Mouse (Mus musculus): ENCODE results near the gene Fli1. TPM values are rescaled to one million over a fixed set of nuclear protein-coding genes. Genes with fewer than 3 reads are reported as not detected.

Gene Fli1
- polyA plus RNA-seq, 1 experiment from 2014 or later, result 6.0 TPM

DNA sequence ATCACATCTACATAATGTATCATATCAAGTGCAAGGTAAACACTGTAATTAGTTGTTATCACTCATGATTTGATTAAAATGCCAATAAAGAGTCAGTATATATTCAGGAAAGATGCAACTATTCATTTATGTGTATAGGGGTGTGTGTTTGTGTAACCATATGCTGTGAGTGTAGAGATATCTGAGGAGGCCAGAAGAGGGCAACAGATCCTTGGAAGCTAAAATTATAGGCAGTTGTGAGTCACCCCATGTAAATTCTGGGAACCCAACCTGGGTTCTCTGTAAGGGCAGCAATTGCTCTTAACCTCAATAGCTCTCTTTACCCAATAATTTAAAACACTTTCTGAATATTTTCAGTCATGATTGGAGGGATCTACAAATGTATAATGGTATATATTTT, 122.0 kb downstream of the Fli1 start:
- Histone ChIP-seq H3K4me1 (ENCODE audit: control insufficient read depth, insufficient read depth, low read length) (0 out of 2 replicates have a peak, but pooled peaks cover 2% of the 10 kb centered on the region), H3K27ac (ENCODE audit: low read length) (no peak overlapping the region), H3K4me3 (ENCODE audit: low read depth, low read length) (no peak overlapping the region), H3K4me2 (ENCODE audit: low read length) (no peak overlapping the region), H3K9me3 (replicated peaks; ENCODE audit: control insufficient read depth, low read length, poor library complexity, severe bottlenecking) (no peaks in the 10 kb centered on the region), H3K36me3 (ENCODE audit: control insufficient read depth, insufficient read depth, low read length) (no peaks in the 10 kb centered on the region), H3K9ac (ENCODE audit: low read depth, low read length) (no peak overlapping the region), H3K27me3 (ENCODE audit: control insufficient read depth, insufficient read depth, low read depth, low read length) (no peaks in the 10 kb centered on the region)
- no peak for ATAC-seq

DNA sequence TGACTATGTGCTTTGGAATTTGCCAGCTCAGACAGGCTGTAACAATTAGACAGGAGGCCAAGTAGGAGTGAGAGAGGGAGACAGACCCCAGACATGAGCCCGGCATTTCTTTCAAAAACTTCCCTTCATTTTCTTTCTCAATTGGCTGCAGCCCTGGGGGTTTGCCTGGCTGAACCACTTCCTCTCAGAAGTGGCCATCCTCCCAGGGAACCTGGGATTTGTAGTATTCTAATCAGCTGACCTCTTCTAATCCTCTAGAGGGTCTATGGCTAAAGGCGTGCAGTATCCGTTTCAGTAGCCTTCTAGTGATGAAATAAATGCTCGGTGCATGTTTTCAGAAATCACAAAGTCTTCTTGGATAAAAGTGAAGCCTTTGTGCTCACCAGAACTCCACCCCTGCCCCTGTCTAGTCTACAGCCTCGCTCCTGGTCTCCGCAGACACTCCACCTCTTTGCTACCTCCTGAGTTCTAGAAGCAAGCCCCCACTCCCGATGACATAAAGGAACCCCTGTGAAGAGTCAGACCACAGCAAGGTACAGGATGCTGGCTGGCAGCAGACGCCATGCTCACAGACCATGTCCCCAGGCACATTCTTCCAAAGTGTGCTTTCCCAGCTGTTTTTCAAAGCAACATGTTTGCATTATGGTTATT, 125.1 kb downstream of the Fli1 start:
- H3K4me1 ChIP-seq (ENCODE audit: control insufficient read depth, insufficient read depth, low read length), result 0 out of 2 replicates have a peak, but pooled peaks cover 2% of the 10 kb centered on the region
- no peak overlapping the region for H3K4me2 ChIP-seq (ENCODE audit: low read length)
- WGBS, result 36% methylated on average over 8 of the region's 8 CpGs
- H3K36me3 ChIP-seq (ENCODE audit: control insufficient read depth, insufficient read depth, low read length), result no peaks in the 10 kb centered on the region
- H3K9me3 ChIP-seq (replicated peaks; ENCODE audit: control insufficient read depth, low read length, poor library complexity, severe bottlenecking), result no peaks in the 10 kb centered on the region
- H3K27me3 ChIP-seq (ENCODE audit: control insufficient read depth, insufficient read depth, low read depth, low read length), result no peaks in the 10 kb centered on the region
- ATAC-seq, result no peak
- H3K27ac ChIP-seq (ENCODE audit: low read length), result no peak overlapping the region
- H3K4me3 ChIP-seq (ENCODE audit: low read depth, low read length), result no peak overlapping the region
- no peak overlapping the region for H3K9ac ChIP-seq (ENCODE audit: low read depth, low read length)

DNA sequence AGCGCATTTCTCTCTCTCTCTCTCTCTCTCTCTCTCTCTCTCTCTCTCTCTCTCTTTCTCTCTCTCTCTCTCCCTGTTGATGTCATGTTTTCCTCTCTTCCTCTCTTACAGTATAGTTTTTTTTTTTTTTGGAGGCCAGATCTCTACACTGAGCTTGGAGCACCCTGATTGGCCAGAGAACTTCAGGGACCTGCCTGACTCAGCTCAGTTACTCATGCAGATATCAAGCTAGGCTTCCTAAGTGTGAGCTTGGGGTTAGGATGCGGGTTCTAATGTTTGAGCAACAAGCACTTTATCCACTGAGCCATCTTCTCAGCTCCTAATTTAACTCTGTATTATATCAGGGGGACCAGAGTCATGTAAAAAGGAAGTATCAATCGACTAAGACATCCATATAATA, 126.7 kb downstream of the Fli1 start:
- Histone ChIP-seq H3K4me2 (ENCODE audit: low read length) (no peak overlapping the region), H3K36me3 (ENCODE audit: control insufficient read depth, insufficient read depth, low read length) (no peaks in the 10 kb centered on the region), H3K4me1 (ENCODE audit: control insufficient read depth, insufficient read depth, low read length) (0 out of 2 replicates have a peak, but pooled peaks cover 2% of the 10 kb centered on the region), H3K9ac (ENCODE audit: low read depth, low read length) (no peak overlapping the region), H3K9me3 (replicated peaks; ENCODE audit: control insufficient read depth, low read length, poor library complexity, severe bottlenecking) (no peaks in the 10 kb centered on the region), H3K27me3 (ENCODE audit: control insufficient read depth, insufficient read depth, low read depth, low read length) (no peaks in the 10 kb centered on the region), H3K4me3 (ENCODE audit: low read depth, low read length) (no peak overlapping the region), H3K27ac (ENCODE audit: low read length) (no peak overlapping the region)
- no peak for ATAC-seq
- 91% methylated on average over 3 of the region's 3 CpGs for WGBS

GRCm38 (mm10) chr9:32414956-32415355, 127.7 kb downstream of the Fli1 start:
- no peaks in the 10 kb centered on the region for H3K9me3 ChIP-seq (replicated peaks; ENCODE audit: control insufficient read depth, low read length, poor library complexity, severe bottlenecking)
- H3K4me1 ChIP-seq (ENCODE audit: control insufficient read depth, insufficient read depth, low read length), result 0 out of 2 replicates have a peak, but pooled peaks cover 2% of the 10 kb centered on the region
- no peak overlapping the region for H3K4me3 ChIP-seq (ENCODE audit: low read depth, low read length)
- no peak for ATAC-seq
- H3K27ac ChIP-seq (ENCODE audit: low read length), result no peak overlapping the region
- 21% methylated on average over 1 of the region's 1 CpGs for WGBS
- H3K36me3 ChIP-seq (ENCODE audit: control insufficient read depth, insufficient read depth, low read length), result no peaks in the 10 kb centered on the region
- H3K9ac ChIP-seq (ENCODE audit: low read depth, low read length), result no peak overlapping the region
- H3K4me2 ChIP-seq (ENCODE audit: low read length), result no peak overlapping the region
- no peaks in the 10 kb centered on the region for H3K27me3 ChIP-seq (ENCODE audit: control insufficient read depth, insufficient read depth, low read depth, low read length)

DNA sequence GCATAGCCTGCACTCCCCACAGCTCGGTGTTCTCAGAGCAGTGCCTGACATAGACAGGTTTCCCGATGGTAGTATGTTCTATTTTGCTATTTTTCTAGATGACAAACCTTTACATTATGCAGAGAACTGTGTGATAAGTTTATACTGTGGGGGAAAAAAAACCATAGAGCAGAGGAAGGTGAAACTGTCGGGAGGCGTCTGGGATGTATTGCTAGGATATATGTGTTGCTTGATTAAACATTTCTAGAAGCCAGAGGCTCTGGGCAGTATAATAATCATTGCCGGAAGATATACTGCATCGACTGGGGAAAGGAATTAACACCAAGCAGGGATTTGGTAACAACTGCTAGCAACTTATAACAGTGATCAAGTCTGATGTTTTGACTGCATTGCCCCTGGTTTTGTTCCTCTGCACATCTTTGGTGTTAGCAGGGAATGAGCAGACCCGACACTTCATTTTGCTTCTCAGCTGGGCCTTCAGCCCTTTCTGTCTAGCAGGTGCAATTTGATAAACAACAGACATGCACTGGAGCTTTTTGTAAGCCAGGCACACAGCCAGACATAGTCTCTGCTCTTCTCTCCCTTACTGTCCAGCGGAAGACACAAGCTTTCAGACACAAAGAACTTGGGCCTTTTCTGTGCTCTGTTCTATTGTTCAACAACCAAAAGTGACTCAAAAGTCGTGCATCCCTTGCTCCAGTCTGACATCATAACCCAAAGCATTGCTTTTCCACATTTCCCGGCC, 129.7 kb downstream of the Fli1 start:
- Histone ChIP-seq H3K4me3 (ENCODE audit: low read depth, low read length) (no peak overlapping the region), H3K4me2 (ENCODE audit: low read length) (no peak overlapping the region), H3K9ac (ENCODE audit: low read depth, low read length) (no peak overlapping the region), H3K36me3 (ENCODE audit: control insufficient read depth, insufficient read depth, low read length) (no peaks in the 10 kb centered on the region), H3K27ac (ENCODE audit: low read length) (no peak overlapping the region), H3K9me3 (replicated peaks; ENCODE audit: control insufficient read depth, low read length, poor library complexity, severe bottlenecking) (no peaks in the 10 kb centered on the region), H3K4me1 (ENCODE audit: control insufficient read depth, insufficient read depth, low read length) (peaks cover 10% of the 10 kb centered on the region), H3K27me3 (ENCODE audit: control insufficient read depth, insufficient read depth, low read depth, low read length) (peaks cover 2% of the 10 kb centered on the region; the same call in 1 of the 2 replicates)
- ATAC-seq, result no peak
- WGBS, result 63% methylated on average over 10 of the region's 10 CpGs

GRCm38 (mm10) chr9:32411507-32411906, 131.2 kb downstream of the Fli1 start:
- H3K36me3 ChIP-seq (ENCODE audit: control insufficient read depth, insufficient read depth, low read length), result no peaks in the 10 kb centered on the region
- H3K4me3 ChIP-seq (ENCODE audit: low read depth, low read length), result no peak overlapping the region
- peaks cover 8% of the 10 kb centered on the region; the same call in 1 of the 2 replicates for H3K27me3 ChIP-seq (ENCODE audit: control insufficient read depth, insufficient read depth, low read depth, low read length)
- H3K9me3 ChIP-seq (replicated peaks; ENCODE audit: control insufficient read depth, low read length, poor library complexity, severe bottlenecking), result no peaks in the 10 kb centered on the region
- H3K27ac ChIP-seq (ENCODE audit: low read length), result no peak overlapping the region
- no peak for ATAC-seq
- no peak overlapping the region for H3K9ac ChIP-seq (ENCODE audit: low read depth, low read length)
- peaks cover 8% of the 10 kb centered on the region for H3K4me1 ChIP-seq (ENCODE audit: control insufficient read depth, insufficient read depth, low read length)
- 94% methylated on average over 5 of the region's 5 CpGs for WGBS
- no peak overlapping the region for H3K4me2 ChIP-seq (ENCODE audit: low read length)

DNA sequence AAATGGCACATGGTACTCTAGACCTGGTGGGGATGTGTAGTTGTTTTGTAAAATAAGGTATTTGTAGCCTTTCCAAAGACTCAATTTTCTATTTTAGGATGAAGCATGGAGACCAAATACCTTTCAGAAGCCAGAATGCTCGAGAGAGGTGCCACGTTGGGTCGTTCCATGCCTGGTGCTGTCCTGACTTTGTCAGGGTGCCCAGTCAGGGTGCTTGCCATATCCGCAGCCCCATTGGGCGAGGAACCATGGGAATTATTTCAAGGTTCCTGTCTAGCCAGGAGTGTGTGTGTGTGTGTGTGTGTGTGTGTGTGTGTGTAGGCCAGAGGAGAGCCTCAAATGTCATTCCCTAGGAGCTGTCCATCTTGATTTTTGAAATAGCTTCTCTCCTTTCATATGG, 132.0 kb downstream of the Fli1 start:
- no peak overlapping the region for H3K27ac ChIP-seq (ENCODE audit: low read length)
- WGBS, result 96% methylated on average over 5 of the region's 5 CpGs
- H3K9ac ChIP-seq (ENCODE audit: low read depth, low read length), result no peak overlapping the region
- no peak overlapping the region for H3K4me2 ChIP-seq (ENCODE audit: low read length)
- peaks cover 8% of the 10 kb centered on the region for H3K4me1 ChIP-seq (ENCODE audit: control insufficient read depth, insufficient read depth, low read length)
- no peak overlapping the region for H3K4me3 ChIP-seq (ENCODE audit: low read depth, low read length)
- ATAC-seq, result no peak
- peaks cover 8% of the 10 kb centered on the region; the same call in 1 of the 2 replicates for H3K27me3 ChIP-seq (ENCODE audit: control insufficient read depth, insufficient read depth, low read depth, low read length)
- H3K36me3 ChIP-seq (ENCODE audit: control insufficient read depth, insufficient read depth, low read length), result no peaks in the 10 kb centered on the region
- no peaks in the 10 kb centered on the region for H3K9me3 ChIP-seq (replicated peaks; ENCODE audit: control insufficient read depth, low read length, poor library complexity, severe bottlenecking)

DNA sequence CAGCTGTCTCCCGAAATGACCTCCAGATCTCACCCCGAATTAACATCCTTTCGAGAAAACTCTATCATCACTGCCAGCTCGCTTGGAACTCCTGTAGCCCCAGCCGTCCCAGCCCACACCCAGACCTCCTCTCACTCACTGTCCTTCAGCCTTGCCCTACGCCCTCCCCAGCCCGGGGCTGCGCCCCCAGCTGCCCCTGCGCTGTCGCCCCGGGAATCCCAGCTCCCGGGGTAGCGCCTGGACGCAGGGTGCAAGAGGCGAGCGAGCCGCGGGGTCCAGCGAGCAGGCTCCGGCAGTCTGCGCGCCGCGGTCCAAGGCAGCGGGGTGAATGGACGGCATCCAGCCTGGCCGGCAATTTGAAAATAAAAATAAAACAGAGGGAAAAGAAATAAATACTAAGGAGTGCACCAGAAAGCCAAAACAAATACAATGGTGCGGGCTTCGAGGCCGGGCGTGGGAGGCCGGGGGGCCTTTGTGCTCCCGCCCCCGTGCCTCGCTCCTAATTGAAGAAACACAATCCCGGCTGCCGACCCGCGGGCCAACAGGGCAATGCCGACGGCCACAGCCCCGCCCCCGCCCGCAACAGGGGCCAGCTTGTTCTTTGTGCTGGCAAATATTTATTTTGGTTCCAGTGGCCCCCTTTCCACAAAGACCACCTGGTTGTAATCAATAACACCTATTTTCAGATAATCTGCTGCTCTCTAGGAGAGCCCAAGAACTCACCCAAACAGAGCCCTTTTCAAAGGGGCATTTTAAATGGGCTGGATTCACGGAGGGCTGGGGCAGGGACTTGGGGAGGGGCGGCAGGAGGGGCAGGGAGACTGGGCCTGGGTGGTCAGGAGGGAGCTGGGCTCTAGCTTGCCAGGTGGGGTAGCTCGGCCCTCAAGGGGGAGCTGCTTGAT, 133.3 kb downstream of the Fli1 start:
- Histone ChIP-seq H3K9me3 (replicated peaks; ENCODE audit: control insufficient read depth, low read length, poor library complexity, severe bottlenecking) (no peaks in the 10 kb centered on the region), H3K36me3 (ENCODE audit: control insufficient read depth, insufficient read depth, low read length) (no peaks in the 10 kb centered on the region), H3K4me1 (ENCODE audit: control insufficient read depth, insufficient read depth, low read length) (peaks cover 8% of the 10 kb centered on the region), H3K9ac (ENCODE audit: low read depth, low read length) (peak overlapping the region; percentile 64), H3K4me2 (ENCODE audit: low read length) (peak overlapping the region; percentile 83), H3K27me3 (ENCODE audit: control insufficient read depth, insufficient read depth, low read depth, low read length) (peaks cover 8% of the 10 kb centered on the region), H3K4me3 (ENCODE audit: low read depth, low read length) (peak overlapping the region; percentile 44), H3K27ac (ENCODE audit: low read length) (no peak overlapping the region)
- peak; percentile 75 for ATAC-seq
- 1% methylated on average over 47 of the region's 47 CpGs for whole genome bisulfite sequencing

All from midbrain, embryonic 16.5 days (tissue).